ENCODE assay signal across 8 mouse cellular contexts in the genomic region with DNA sequence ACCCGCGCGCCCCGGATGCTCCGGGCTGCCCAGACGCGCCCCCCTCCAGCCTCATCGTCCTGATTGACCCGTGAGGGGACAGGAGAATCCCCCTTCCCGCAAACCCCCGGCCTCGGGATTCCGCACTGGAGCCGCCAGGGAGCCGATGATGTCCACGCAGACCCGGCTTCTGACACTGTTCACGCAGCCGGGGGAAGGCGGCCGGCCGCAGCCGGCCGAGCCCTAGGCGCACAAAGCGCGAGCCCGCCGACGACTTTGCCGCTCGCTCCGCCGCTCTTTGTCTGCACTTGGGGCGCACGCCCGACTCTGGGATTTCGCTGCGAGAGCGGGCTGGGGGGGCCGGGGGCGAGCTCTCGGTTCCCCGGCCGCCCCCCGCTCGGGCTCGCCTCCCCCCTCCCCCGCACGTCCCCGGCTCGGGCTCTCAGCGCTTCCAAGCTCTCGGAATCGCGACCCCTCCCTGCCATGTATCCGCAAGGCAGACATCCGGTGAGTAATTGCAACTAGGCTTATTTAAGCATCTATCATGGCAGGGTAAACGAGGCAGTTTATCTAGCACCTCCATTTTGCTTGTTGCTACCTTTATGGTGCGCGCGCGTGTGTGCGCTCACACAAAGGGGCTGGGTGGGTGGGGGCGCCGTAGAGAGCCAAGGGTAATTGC. TPM values are rescaled to one million over a fixed set of nuclear protein-coding genes. Genes with fewer than 3 reads are reported as not detected.
DNase-seq lines count a peak whose midpoint lies in the region; ATAC-seq and TF ChIP-seq lines count a peak whose summit lies in the region.

No protein-coding gene starts in this region.

- H3K4me3 ChIP-seq in megakaryocyte, embryonic 14.5 days (replicated peaks): peak overlapping the region; percentile 96
- peak overlapping the region; percentile 79 for H3K4me3 ChIP-seq in forebrain, embryonic 16.5 days (replicated peaks; ENCODE audit: low read length)
- H3K4me3 ChIP-seq in lung, embryonic 16.5 days (ENCODE audit: low read length): peak overlapping the region; percentile 84

- TF ChIP-seq POLR2A in brain, embryonic 14.5 days (IDR thresholded peaks at IDR 0.05; ENCODE audit: borderline replicate concordance, extremely low read depth, insufficient read depth, insufficient read length, poor library complexity, severe bottlenecking): no peak

- H3K27me3 ChIP-seq in megakaryocyte, embryonic 14.5 days (replicated peaks): peaks cover 36% of the 10 kb centered on the region
- no peaks in the 10 kb centered on the region for H3K27me3 ChIP-seq in forebrain, embryonic 16.5 days (replicated peaks; ENCODE audit: control insufficient read depth, insufficient read depth, low read length)
- no peaks in the 10 kb centered on the region for H3K27me3 ChIP-seq in lung, embryonic 16.5 days (ENCODE audit: control insufficient read depth, insufficient read depth, low read depth, low read length)

- H3K4me1 ChIP-seq in megakaryocyte, embryonic 14.5 days: peaks cover 87% of the 10 kb centered on the region
- H3K4me1 ChIP-seq in forebrain, embryonic 16.5 days (replicated peaks; ENCODE audit: control insufficient read depth, insufficient read depth, low read length): peaks cover 67% of the 10 kb centered on the region
- peaks cover 59% of the 10 kb centered on the region for H3K4me1 ChIP-seq in lung, embryonic 16.5 days (replicated peaks; ENCODE audit: control insufficient read depth, insufficient read depth, low read length)

- peaks cover 24% of the 10 kb centered on the region for H3K36me3 ChIP-seq in megakaryocyte, embryonic 14.5 days (replicated peaks; ENCODE audit: low read length)
- H3K36me3 ChIP-seq in forebrain, embryonic 16.5 days (ENCODE audit: control insufficient read depth, insufficient read depth): no peaks in the 10 kb centered on the region
- H3K36me3 ChIP-seq in lung, embryonic 16.5 days (ENCODE audit: control insufficient read depth, insufficient read depth, low read length): no peaks in the 10 kb centered on the region

- ATAC-seq in megakaryocyte, adult 5-6 weeks (ENCODE audit: poor library complexity, severe bottlenecking): no peak
- ATAC-seq in forebrain, embryonic 16.5 days: no peak
- ATAC-seq in lung, embryonic 16.5 days (ENCODE audit: low read depth): no peak
- no peak for ATAC-seq in inflammation-experienced regulatory T-cells, adult 6 months

- under 1% methylated on average over 49 of the region's 66 CpGs for WGBS in forebrain, embryonic 16.5 days
- WGBS in lung, embryonic 16.5 days: under 1% methylated on average over 55 of the region's 66 CpGs

- TF ChIP-seq CTCF in brain, embryonic 14.5 days (IDR thresholded peaks at IDR 0.05; ENCODE audit: borderline replicate concordance, extremely low read depth, insufficient read depth, insufficient read length): no peak; the same call in 1 of the 2 replicates

- no peaks in the 10 kb centered on the region for H3K9me3 ChIP-seq in megakaryocyte, embryonic 14.5 days
- no peaks in the 10 kb centered on the region for H3K9me3 ChIP-seq in forebrain, embryonic 16.5 days (ENCODE audit: control insufficient read depth, low read length)
- no peaks in the 10 kb centered on the region for H3K9me3 ChIP-seq in lung, embryonic 16.5 days (ENCODE audit: control insufficient read depth, low read length)

- H3K4me2 ChIP-seq in forebrain, embryonic 16.5 days (ENCODE audit: low read length): peak overlapping the region; percentile 77
- peak overlapping the region; percentile 79 for H3K4me2 ChIP-seq in lung, embryonic 16.5 days (ENCODE audit: low read depth, low read length)

- peak; percentile 84 for DNase-seq in brain, embryonic 14.5 days (ENCODE audit: low read depth)
- peak; percentile 74 for DNase-seq in induced T-regulatory cell, adult 2 months (ENCODE audit: low read depth)
- peak; percentile 54 to 63 for DNase-seq in right cerebral cortex, postnatal 10 days (ENCODE audit: low spot score in 2 of 2)

- H3K9ac ChIP-seq in forebrain, embryonic 16.5 days (replicated peaks; ENCODE audit: low read depth, low read length): peak overlapping the region; percentile 99
- H3K9ac ChIP-seq in lung, embryonic 16.5 days (ENCODE audit: low read length): peak overlapping the region; percentile 94

- H3K27ac ChIP-seq in forebrain, embryonic 16.5 days (ENCODE audit: low read length): peak overlapping the region; percentile 89
- H3K27ac ChIP-seq in lung, embryonic 16.5 days (ENCODE audit: low read length): peak overlapping the region; percentile 97

RNA-seq across cellular contexts. Expression of a gene that starts 0.9 kb away (rescaled TPM):
- 60.7 and 62.9 TPM in 2 replicates for polyA plus RNA-seq in megakaryocyte, embryonic 14.5 days (2012; ENCODE audit: insufficient read depth, low replicate concordance)
- 113 and 146 TPM in 2 replicates for total RNA-seq in megakaryocyte, adult 5-6 weeks (2015)
- 79.4 and 92.9 TPM in 2 replicates for total RNA-seq in megakaryocyte, adult 5-6 weeks (2017)
- 108 and 121 TPM in 2 replicates for polyA plus RNA-seq in brain, embryonic 14.5 days (2012; rRNA removed)
- polyA plus RNA-seq in forebrain, embryonic 16.5 days (2015; fragmentation: Nextera tagmentation; extraction: Ambion mirVana): 36.8 and 42.5 TPM in 2 replicates
- 23.3 and 23.4 TPM in 2 replicates for polyA plus RNA-seq in lung, embryonic 16.5 days (2015; fragmentation: Nextera tagmentation; extraction: Ambion mirVana)
- 10 to 100 TPM; 24.8 to 36.7 (median 29.8) TPM for polyA plus RNA-seq in inflammation-experienced regulatory T-cells, adult 6 months (2017; shearing (Covaris generic))
